Mouse (Mus musculus) CH12.LX (cell line): ENCODE measurements around the gene Tbx1. TPM values are rescaled to one million over a fixed set of nuclear protein-coding genes. Genes with fewer than 3 reads are reported as not detected.

Source experiments
- DNase-seq: peaks from one replicate; pipeline ENCODE4 v3.0.0-alpha.2; 2013; ENCODE audit errors: extremely low read depth
- H3K27ac ChIP-seq: 2 replicates; pipeline ENCODE4 v1.5.1; 2012; ENCODE audit warnings: low read depth, mild to moderate bottlenecking, control low read depth, moderate library complexity; ENCODE audit not compliant: insufficient read depth
- H3K27me3 ChIP-seq: replicated peaks from 2 replicates; pipeline ENCODE3; 2012; ENCODE audit warnings: inconsistent platforms
- H3K36me3 ChIP-seq, 2 experiments: replicated peaks in 1 of 2; 2 replicates each; pipeline versions ENCODE3 to v1.6.1; 2012; ENCODE audit warnings: inconsistent platforms in 1 of 2, low read length in 1 of 2, mild to moderate bottlenecking in 1 of 2, mixed read lengths in 1 of 2, moderate library complexity in 1 of 2; ENCODE audit not compliant: control insufficient read depth in 1 of 2, insufficient read depth in 1 of 2
- H3K4me1 ChIP-seq, 2 experiments: 2 replicates each; pipeline ENCODE4 v1.6.1; 2012; ENCODE audit warnings: inconsistent platforms in 1 of 2, moderate library complexity in 1 of 2; ENCODE audit not compliant: insufficient read depth in 2 of 2, control insufficient read depth in 1 of 2
- H3K4me2 ChIP-seq: 2 replicates; pipeline ENCODE4 v1.6.1; 2012; ENCODE audit warnings: low read depth, mild to moderate bottlenecking, control low read depth; ENCODE audit not compliant: poor library complexity, insufficient read depth, severe bottlenecking
- H3K4me3 ChIP-seq, 3 experiments: fragments of 150-350 bp in 1 of 3; sonication (generic) in 1 of 3; replicated peaks in 1 of 3; 2 replicates each; pipeline versions ENCODE3 to v1.5.1; 2011 to 2012; ENCODE audit warnings: low read depth in 2 of 3, low read length in 2 of 3, mild to moderate bottlenecking in 2 of 3, moderate library complexity in 2 of 3, control low read depth in 1 of 3, improper control_type of control experiment in 1 of 3, inconsistent platforms in 1 of 3, mixed read lengths in 1 of 3; ENCODE audit not compliant: poor library complexity in 1 of 3
- H3K79me2 ChIP-seq: replicated peaks from 2 replicates; pipeline ENCODE4 v1.6.1; 2012; ENCODE audit warnings: mild to moderate bottlenecking, moderate library complexity; ENCODE audit not compliant: control insufficient read depth, poor library complexity, insufficient read depth, severe bottlenecking; ENCODE audit errors: extremely low read depth
- H3K9ac ChIP-seq: 2 replicates; pipeline ENCODE4 v1.6.1; 2012; ENCODE audit warnings: low read depth, mild to moderate bottlenecking, control low read depth, moderate library complexity; ENCODE audit not compliant: insufficient read depth
- H3K9me3 ChIP-seq: replicated peaks from 2 replicates; pipeline ENCODE3; 2012; ENCODE audit warnings: low read length, inconsistent platforms, mixed read lengths
- BHLHE40 ChIP-seq: IDR thresholded peaks from 2 replicates; pipeline ENCODE4 v1.6.1; 2011; ENCODE audit warnings: mild to moderate bottlenecking, low read depth, low read length, improper control_type of control experiment
- CHD1 ChIP-seq: IDR thresholded peaks from 2 replicates; pipeline ENCODE4 v1.6.1; 2012; ENCODE audit warnings: low read depth, low read length, improper control_type of control experiment, inconsistent platforms
- CHD2 ChIP-seq: IDR thresholded peaks from 2 replicates; pipeline ENCODE4 v1.6.1; 2011; ENCODE audit warnings: low read length, improper control_type of control experiment
- CTCF ChIP-seq, 2 experiments: IDR thresholded peaks in 1 of 2; conservative IDR thresholded peaks in 1 of 2; 2 replicates each; pipeline ENCODE4 v1.5.1; 2011 to 2012; ENCODE audit warnings: low read depth in 2 of 2, low read length in 2 of 2, improper control_type of control experiment in 1 of 2, inconsistent platforms in 1 of 2, mild to moderate bottlenecking in 1 of 2, moderate library complexity in 1 of 2
- E2F4 ChIP-seq: IDR thresholded peaks from 2 replicates; pipeline ENCODE4 v1.6.1; 2011; ENCODE audit warnings: low read depth, low read length, improper control_type of control experiment; ENCODE audit not compliant: insufficient replicate concordance
- ELF1 ChIP-seq: IDR thresholded peaks from 2 replicates; pipeline ENCODE4 v1.6.1; 2014; ENCODE audit warnings: low read depth, mild to moderate bottlenecking, inconsistent platforms, low read length, improper control_type of control experiment
- EP300 ChIP-seq: IDR thresholded peaks from 2 replicates; pipeline ENCODE4 v1.6.1; 2011; ENCODE audit warnings: low read length, improper control_type of control experiment
- IRF4 ChIP-seq: IDR thresholded peaks from 2 replicates; pipeline ENCODE4 v1.6.1; 2014; ENCODE audit warnings: low read depth, mild to moderate bottlenecking, inconsistent platforms, low read length, improper control_type of control experiment
- JUN ChIP-seq: IDR thresholded peaks from 2 replicates; pipeline ENCODE4 v1.6.1; 2011; ENCODE audit warnings: low read depth, mild to moderate bottlenecking, low read length, improper control_type of control experiment, moderate library complexity; ENCODE audit not compliant: insufficient read depth
- MAX ChIP-seq: IDR thresholded peaks from 2 replicates; pipeline ENCODE4 v1.6.1; 2011; ENCODE audit warnings: low read length, improper control_type of control experiment
- MAZ ChIP-seq: IDR thresholded peaks from 2 replicates; pipeline ENCODE4 v1.6.1; 2012; ENCODE audit warnings: low read depth, mild to moderate bottlenecking, inconsistent platforms, low read length, improper control_type of control experiment, moderate library complexity
- MYC ChIP-seq: IDR thresholded peaks from 2 replicates; pipeline ENCODE4 v1.6.1; 2011; ENCODE audit warnings: low read depth, mild to moderate bottlenecking, improper control_type of control experiment, low read length
- PAX5 ChIP-seq: IDR thresholded peaks from 2 replicates; pipeline ENCODE4 v1.6.1; 2012; ENCODE audit warnings: low read length, inconsistent platforms, mixed read lengths
- POLR2A ChIP-seq: IDR thresholded peaks from 2 replicates; pipeline ENCODE4 v1.6.1; 2011; ENCODE audit warnings: low read depth, mild to moderate bottlenecking, improper control_type of control experiment, low read length
- RAD21 ChIP-seq: IDR thresholded peaks from 2 replicates; pipeline ENCODE4 v1.6.1; 2011; ENCODE audit warnings: low read depth, mild to moderate bottlenecking, low read length, improper control_type of control experiment, moderate library complexity
- SIN3A ChIP-seq: IDR thresholded peaks from 2 replicates; pipeline ENCODE4 v1.6.1; 2012; ENCODE audit warnings: low read length, improper control_type of control experiment, inconsistent platforms
- SMC3 ChIP-seq: IDR thresholded peaks from 2 replicates; pipeline ENCODE4 v1.6.1; 2011; ENCODE audit warnings: low read depth, low read length, improper control_type of control experiment
- TBP ChIP-seq: conservative IDR thresholded peaks from 2 replicates; pipeline ENCODE4 v1.6.1; 2011; ENCODE audit warnings: low read depth, low read length, improper control_type of control experiment
- TCF12 ChIP-seq: IDR thresholded peaks from 2 replicates; pipeline ENCODE4 v1.6.1; 2014; ENCODE audit warnings: low read depth, mild to moderate bottlenecking, inconsistent platforms, low read length, improper control_type of control experiment
- UBTF ChIP-seq: IDR thresholded peaks from 2 replicates; pipeline ENCODE4 v1.6.1; 2012; ENCODE audit warnings: low read depth, mild to moderate bottlenecking, inconsistent platforms, low read length, improper control_type of control experiment, moderate library complexity
- USF1 ChIP-seq: IDR thresholded peaks from 2 replicates; pipeline ENCODE4 v1.6.1; 2014; ENCODE audit warnings: low read depth, mild to moderate bottlenecking, inconsistent platforms, low read length, improper control_type of control experiment
- ZKSCAN1 ChIP-seq: IDR thresholded peaks from 2 replicates; pipeline ENCODE4 v1.6.1; 2012; ENCODE audit warnings: low read depth, inconsistent platforms, low read length, improper control_type of control experiment, borderline replicate concordance
- ZMIZ1 ChIP-seq: IDR thresholded peaks from 2 replicates; pipeline ENCODE4 v1.6.1; 2012; ENCODE audit warnings: low read depth, mild to moderate bottlenecking, inconsistent platforms, low read length, improper control_type of control experiment
- dilution Hi-C: fragments of 300-500 bp; cut with MboI; formaldehyde crosslinking; loops from 2 replicates; pipeline ENCODE4 v1.14.3; 2020; ENCODE audit warnings: low sequenced_read_pairs; ENCODE audit not compliant: extremely low pct_unique_long_range_greater_than_20kb, extremely low pct_ligation_motif_present
- in situ Hi-C: fragments of 300-500 bp; cut with MboI; formaldehyde crosslinking; loops from 3 replicates; pipeline ENCODE4 v1.14.3; 2019; ENCODE audit warnings: low sequenced_read_pairs, low pct_ligation_motif_present, low pct_unique_long_range_greater_than_20kb, mixed read lengths
- polyA plus RNA-seq: library from polyadenylated mRNA; unstranded; fragments of >175 nt; gene quantifications from 2 replicates; pipeline ENCODE4 v1.2.1, GENCODE M21; 2012; ENCODE audit warnings: low read depth; ENCODE audit not compliant: insufficient read length
- total RNA-seq, 2 experiments: library from RNA; depleted of rRNA; stranded (reverse); fragments of 300-350 nt in 1 of 2; fragments of >200 nt in 1 of 2; gene quantifications; 2 replicates each; pipeline ENCODE4 v1.2.3; 2012 to 2014

The Tbx1 gene
- total and polyA plus RNA-seq, 3 experiments: 0.04 TPM; not detected in 2

GRCm38 (mm10) chr16:18591047-18592018 is 862 bp upstream of the Tbx1 start:
- H3K4me1 ChIP-seq: peaks cover 4 to 7% of the 10 kb centered on the region in 2 experiments; a peak in 2 of 4 replicates
- no peak overlapping the region for H3K4me2 ChIP-seq
- TF ChIP-seq MAZ (no peak), POLR2A (no peak), BHLHE40 (no peak), ELF1 (no peak), ZMIZ1 (no peak), CHD1 (no peak), JUN (no peak), USF1 (no peak), PAX5 (no peak), IRF4 (no peak), SIN3A (no peak), ZKSCAN1 (no peak)
- no peak overlapping the region for H3K9ac ChIP-seq
- H3K27ac ChIP-seq: no peak overlapping the region
- no peaks in the 10 kb centered on the region for H3K36me3 ChIP-seq
- dilution Hi-C loops: no loop called here
- peaks cover 20% of the 10 kb centered on the region for H3K9me3 ChIP-seq
- no peak overlapping the region for H3K4me3 ChIP-seq
- H3K79me2 ChIP-seq: no peaks in the 10 kb centered on the region
- H3K27me3 ChIP-seq: peaks cover 52% of the 10 kb centered on the region
- no peak for DNase-seq
- in situ Hi-C loops: no loop called here

DNA sequence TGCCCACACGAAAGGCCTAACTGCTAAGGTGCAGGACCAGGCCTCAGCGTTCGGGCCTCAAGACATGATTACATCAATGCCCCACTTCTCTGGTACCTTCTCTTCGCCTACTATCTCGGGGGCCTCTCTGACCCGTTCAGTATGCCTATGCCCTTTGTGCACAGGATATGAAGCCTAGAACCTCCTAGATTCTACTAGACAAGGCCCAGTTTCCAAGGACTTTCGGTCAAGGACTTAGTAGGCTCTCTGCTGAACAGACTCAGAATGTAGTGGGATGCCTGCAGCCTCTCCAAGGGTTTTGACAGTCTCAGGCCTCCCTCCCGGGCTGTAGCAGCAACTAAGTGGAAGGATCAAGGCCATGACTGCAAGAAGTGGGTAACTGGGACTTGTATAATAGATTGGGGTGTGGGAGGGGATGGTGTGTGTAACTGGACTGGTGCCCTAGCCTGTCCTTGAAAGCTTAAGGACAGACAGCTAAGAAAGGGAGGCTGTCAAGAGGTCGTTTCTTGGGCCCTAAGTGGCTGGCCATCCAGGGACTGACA is 1.3 kb downstream of the Tbx1 start:
- H3K4me1 ChIP-seq: peaks cover 4 to 7% of the 10 kb centered on the region in 2 experiments; a peak in 2 of 4 replicates
- H3K27ac ChIP-seq: no peak overlapping the region
- H3K9ac ChIP-seq: no peak overlapping the region
- H3K9me3 ChIP-seq: peaks cover 34% of the 10 kb centered on the region
- no peak for DNase-seq
- peaks cover 40% of the 10 kb centered on the region for H3K27me3 ChIP-seq
- no peaks in the 10 kb centered on the region for H3K36me3 ChIP-seq
- no peak overlapping the region for H3K4me2 ChIP-seq
- dilution Hi-C loops (no loop called here), in situ Hi-C loops (no loop called here)
- H3K79me2 ChIP-seq: no peaks in the 10 kb centered on the region
- no peak overlapping the region for H3K4me3 ChIP-seq
- TF ChIP-seq USF1 (no peak), TBP (no peak), SIN3A (no peak), E2F4 (no peak), CHD2 (no peak), JUN (no peak), TCF12 (no peak), MAX (no peak), MYC (no peak), CTCF (conservative IDR thresholded peaks at IDR 0.05 in 1 of 2, IDR thresholded peaks at IDR 0.05 in 1 of 2; ENCODE audit: low read depth in 2 of 2, low read length in 2 of 2) (no peak), SMC3 (no peak), RAD21 (no peak), UBTF (no peak), EP300 (no peak)
